Comparison of ENCODE assay signal across 33 mouse cellular contexts in genomic region chr17:88966028-88966427, GRCm38 (mm10).
DNase-seq lines count a peak whose midpoint lies in the region; ATAC-seq and TF ChIP-seq lines count a peak whose summit lies in the region.
"Had no signal": no experiment of that assay in that cellular context is flagged by ENCODE, and none has a peak within 500 bp of the region (broad histone marks: within the 10 kb centered on the region; RNA-seq: fewer than 3 reads in every experiment).

No protein-coding gene starts in this region.

- 35% methylated on average over 3 of the region's 3 CpGs for WGBS in hindbrain, embryonic 15.5 days
- WGBS in hindbrain, embryonic 12.5 days = 54% methylated on average over 3 of the region's 3 CpGs
- WGBS in lung, embryonic 15.5 days = 44% methylated on average over 3 of the region's 3 CpGs
- WGBS in neural tube, embryonic 14.5 days = 50% methylated on average over 3 of the region's 3 CpGs
- 88% methylated on average over 3 of the region's 3 CpGs for WGBS in thymus, adult 2 months

- 0 out of 2 replicates have a peak, but pooled peaks have one; percentile 19 for ATAC-seq in hindbrain, embryonic 15.5 days (ENCODE audit: low FRiP score, low read depth)
- ATAC-seq in hindbrain, embryonic 12.5 days (ENCODE audit: low FRiP score) = no peak
- peak; percentile 42 for ATAC-seq in lung, embryonic 15.5 days (ENCODE audit: borderline replicate concordance, extremely low read depth, low FRiP score, low TSS enrichment)
- ATAC-seq in neural tube, embryonic 14.5 days (ENCODE audit: low read depth) = peak; percentile 28; the same call in 1 of the 2 replicates
- ATAC-seq: CD4-positive, CD25-positive, alpha-beta regulatory T cell, adult 4 months; forebrain, embryonic 15.5 days; inflammation-experienced regulatory T-cells, adult 6 months; liver, embryonic 12.5 days; liver, postnatal 0 days; midbrain, embryonic 16.5 days had no signal

- H3K4me1 ChIP-seq in hindbrain, embryonic 15.5 days (replicated peaks) = no peaks in the 10 kb centered on the region
- no peaks in the 10 kb centered on the region for H3K4me1 ChIP-seq in hindbrain, embryonic 12.5 days
- no peaks in the 10 kb centered on the region for H3K4me1 ChIP-seq in lung, embryonic 15.5 days
- H3K4me1 ChIP-seq in neural tube, embryonic 14.5 days (ENCODE audit: control insufficient read depth, insufficient read depth, low read length) = no peaks in the 10 kb centered on the region
- H3K4me1 ChIP-seq in thymus, adult 2 months (replicated peaks; ENCODE audit: control insufficient read depth, insufficient read depth, low read length) = no peaks in the 10 kb centered on the region
- H3K4me1 ChIP-seq: embryonic facial prominence, embryonic 12.5 days; forebrain, embryonic 10.5 days; forebrain, embryonic 15.5 days; liver, embryonic 12.5 days; neural tube, embryonic 12.5 days had no signal

- H3K4me2 ChIP-seq in hindbrain, embryonic 15.5 days = no peak overlapping the region
- H3K4me2 ChIP-seq in hindbrain, embryonic 12.5 days (replicated peaks) = no peak overlapping the region
- no peak overlapping the region for H3K4me2 ChIP-seq in lung, embryonic 15.5 days
- no peak overlapping the region for H3K4me2 ChIP-seq in neural tube, embryonic 14.5 days (ENCODE audit: low read depth, low read length)
- H3K4me2 ChIP-seq: embryonic facial prominence, embryonic 12.5 days; forebrain, embryonic 15.5 days; heart, embryonic 11.5 days; liver, embryonic 12.5 days; midbrain, embryonic 11.5 days; neural tube, embryonic 12.5 days had no signal

- no peaks in the 10 kb centered on the region for H3K36me3 ChIP-seq in hindbrain, embryonic 15.5 days
- H3K36me3 ChIP-seq in hindbrain, embryonic 12.5 days = no peaks in the 10 kb centered on the region
- H3K36me3 ChIP-seq in lung, embryonic 15.5 days = no peaks in the 10 kb centered on the region
- H3K36me3 ChIP-seq in neural tube, embryonic 14.5 days (ENCODE audit: control insufficient read depth, insufficient read depth, low read length) = no peaks in the 10 kb centered on the region
- H3K36me3 ChIP-seq in thymus, adult 2 months (ENCODE audit: control insufficient read depth, insufficient read depth, low read length) = no peaks in the 10 kb centered on the region
- H3K36me3 ChIP-seq: embryonic facial prominence, embryonic 12.5 days; forebrain, embryonic 10.5 days; forebrain, embryonic 15.5 days; liver, embryonic 12.5 days; neural tube, embryonic 12.5 days had no signal

- no peaks in the 10 kb centered on the region for H3K9me3 ChIP-seq in hindbrain, embryonic 15.5 days
- H3K9me3 ChIP-seq in hindbrain, embryonic 12.5 days (replicated peaks) = no peaks in the 10 kb centered on the region
- H3K9me3 ChIP-seq in lung, embryonic 15.5 days = no peaks in the 10 kb centered on the region
- no peaks in the 10 kb centered on the region for H3K9me3 ChIP-seq in neural tube, embryonic 14.5 days (ENCODE audit: control insufficient read depth, low read length)
- H3K9me3 ChIP-seq: embryonic facial prominence, embryonic 12.5 days; forebrain, embryonic 10.5 days; forebrain, embryonic 15.5 days; liver, embryonic 12.5 days; neural tube, embryonic 12.5 days had no signal

- TF ChIP-seq POLR2A in thymus, adult 2 months (IDR thresholded peaks at IDR 0.05; ENCODE audit: control insufficient read depth, extremely low read depth, insufficient read depth, low read length, poor library complexity) = no peak

- DNase-seq in lung, postnatal 25 days (ENCODE audit: low spot score) = no peak
- peak; percentile 78 for DNase-seq in testis, postnatal 14 days (ENCODE audit: low spot score)
- no peak for DNase-seq in thymus, adult 2 months
- DNase-seq: adrenal gland, adult 2 months; cerebellum, adult 8-10 months; cerebellum, postnatal 25 days; gastrocnemius, postnatal 36 days; heart, adult 18-20 months; heart, postnatal 36 days; kidney, adult 11 months; kidney, postnatal 25 days; liver, postnatal 0 days; lung, postnatal 10 days; right cerebral cortex, adult 18-20 months; right cerebral cortex, postnatal 4 days; thymus, postnatal 14 days had no signal

- H3K9ac ChIP-seq in hindbrain, embryonic 15.5 days = no peak overlapping the region
- H3K9ac ChIP-seq in hindbrain, embryonic 12.5 days = no peak overlapping the region
- no peak overlapping the region for H3K9ac ChIP-seq in lung, embryonic 15.5 days
- no peak overlapping the region for H3K9ac ChIP-seq in neural tube, embryonic 14.5 days (replicated peaks; ENCODE audit: low read depth, low read length)
- H3K9ac ChIP-seq: embryonic facial prominence, embryonic 12.5 days; forebrain, embryonic 15.5 days; liver, embryonic 12.5 days; liver, postnatal 0 days; neural tube, embryonic 12.5 days had no signal

- H3K4me3 ChIP-seq in hindbrain, embryonic 15.5 days = no peak overlapping the region
- H3K4me3 ChIP-seq in hindbrain, embryonic 12.5 days = no peak overlapping the region
- H3K4me3 ChIP-seq in lung, embryonic 15.5 days = no peak overlapping the region
- H3K4me3 ChIP-seq in neural tube, embryonic 14.5 days (ENCODE audit: low read depth, low read length) = no peak overlapping the region
- no peak overlapping the region for H3K4me3 ChIP-seq in thymus, adult 2 months (ENCODE audit: control insufficient read depth, insufficient read depth, low read length)
- H3K4me3 ChIP-seq: embryonic facial prominence, embryonic 12.5 days; forebrain, embryonic 10.5 days; forebrain, embryonic 15.5 days; layer of hippocampus, adult 2 months; left cerebral cortex, adult 2 months; liver, embryonic 12.5 days; neural tube, embryonic 12.5 days had no signal

- H3K27ac ChIP-seq in hindbrain, embryonic 15.5 days (replicated peaks) = no peak overlapping the region
- no peak overlapping the region for H3K27ac ChIP-seq in hindbrain, embryonic 12.5 days
- no peak overlapping the region for H3K27ac ChIP-seq in lung, embryonic 15.5 days
- H3K27ac ChIP-seq in neural tube, embryonic 14.5 days (ENCODE audit: low read depth, low read length) = no peak overlapping the region
- H3K27ac ChIP-seq in thymus, adult 2 months (ENCODE audit: control insufficient read depth, insufficient read depth, low read length) = no peak overlapping the region
- H3K27ac ChIP-seq: embryonic facial prominence, embryonic 12.5 days; forebrain, embryonic 10.5 days; forebrain, embryonic 15.5 days; layer of hippocampus, adult 2 months; left cerebral cortex, adult 2 months; liver, embryonic 12.5 days; neural tube, embryonic 12.5 days; stomach, postnatal 0 days had no signal

- no peaks in the 10 kb centered on the region for H3K27me3 ChIP-seq in hindbrain, embryonic 15.5 days
- no peaks in the 10 kb centered on the region for H3K27me3 ChIP-seq in hindbrain, embryonic 12.5 days
- no peaks in the 10 kb centered on the region for H3K27me3 ChIP-seq in lung, embryonic 15.5 days
- H3K27me3 ChIP-seq in neural tube, embryonic 14.5 days (ENCODE audit: control insufficient read depth, insufficient read depth, low read length) = no peaks in the 10 kb centered on the region
- H3K27me3 ChIP-seq in thymus, adult 2 months (ENCODE audit: control insufficient read depth, insufficient read depth, low read length) = no peaks in the 10 kb centered on the region
- H3K27me3 ChIP-seq: embryonic facial prominence, embryonic 12.5 days; forebrain, embryonic 15.5 days; liver, embryonic 12.5 days; neural tube, embryonic 12.5 days had no signal

- TF ChIP-seq CTCF in thymus, adult 2 months (IDR thresholded peaks at IDR 0.05; ENCODE audit: borderline replicate concordance, control insufficient read depth, extremely low read depth, insufficient read depth, low read length, poor library complexity) = no peak
